Mouse (Mus musculus) urinary bladder, postnatal 25 days (tissue): ENCODE data around the gene St3gal2.
"Not testable (repeated sequence)": the region's sequence is repeated elsewhere in the genome, so short reads cannot be mapped to it uniquely, and the experiment has no call there.

Source experiments
- DNase-seq: peaks from one replicate; pipeline ENCODE4 v3.0.0; 2022; ENCODE audit warnings: low spot score

St3gal2 gene

DNA sequence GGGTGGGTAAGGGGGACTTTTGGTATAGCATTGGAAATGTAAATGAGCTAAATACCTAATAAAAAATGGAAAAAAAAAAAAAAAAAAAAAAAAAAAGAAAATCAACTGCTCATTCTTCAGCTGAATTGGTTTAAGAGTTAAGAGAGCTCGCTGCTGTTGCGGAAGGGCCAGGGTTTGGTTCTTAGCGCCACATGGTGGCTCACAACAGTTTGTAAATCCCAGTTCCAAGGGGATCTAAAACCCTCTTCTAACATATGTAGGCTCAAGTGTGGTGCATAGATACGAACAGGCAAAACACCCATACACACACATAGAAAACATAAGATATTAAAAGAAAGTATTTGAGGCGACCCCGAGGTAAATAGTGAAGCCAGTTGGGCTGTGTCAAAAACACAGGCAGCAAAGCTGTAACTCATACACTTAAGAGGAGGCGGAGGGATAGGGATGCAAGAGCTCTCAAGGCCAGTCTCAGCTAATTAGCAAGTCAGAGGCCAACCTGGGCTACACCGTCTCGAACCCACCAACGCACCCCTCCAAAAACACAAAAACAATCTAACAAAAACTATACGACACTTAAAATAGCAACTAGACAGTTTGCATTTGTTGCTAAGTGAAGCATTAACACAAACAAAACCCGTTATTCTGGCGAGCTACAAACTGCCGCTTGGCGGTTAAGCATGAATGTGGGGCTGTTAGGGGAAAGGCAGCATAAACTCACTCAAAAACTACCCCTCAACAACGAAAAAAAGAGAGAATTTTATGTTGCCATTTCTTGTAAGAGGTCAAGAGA is 77.1 kb downstream of the St3gal2 start:
- DNase-seq = no peak

DNA sequence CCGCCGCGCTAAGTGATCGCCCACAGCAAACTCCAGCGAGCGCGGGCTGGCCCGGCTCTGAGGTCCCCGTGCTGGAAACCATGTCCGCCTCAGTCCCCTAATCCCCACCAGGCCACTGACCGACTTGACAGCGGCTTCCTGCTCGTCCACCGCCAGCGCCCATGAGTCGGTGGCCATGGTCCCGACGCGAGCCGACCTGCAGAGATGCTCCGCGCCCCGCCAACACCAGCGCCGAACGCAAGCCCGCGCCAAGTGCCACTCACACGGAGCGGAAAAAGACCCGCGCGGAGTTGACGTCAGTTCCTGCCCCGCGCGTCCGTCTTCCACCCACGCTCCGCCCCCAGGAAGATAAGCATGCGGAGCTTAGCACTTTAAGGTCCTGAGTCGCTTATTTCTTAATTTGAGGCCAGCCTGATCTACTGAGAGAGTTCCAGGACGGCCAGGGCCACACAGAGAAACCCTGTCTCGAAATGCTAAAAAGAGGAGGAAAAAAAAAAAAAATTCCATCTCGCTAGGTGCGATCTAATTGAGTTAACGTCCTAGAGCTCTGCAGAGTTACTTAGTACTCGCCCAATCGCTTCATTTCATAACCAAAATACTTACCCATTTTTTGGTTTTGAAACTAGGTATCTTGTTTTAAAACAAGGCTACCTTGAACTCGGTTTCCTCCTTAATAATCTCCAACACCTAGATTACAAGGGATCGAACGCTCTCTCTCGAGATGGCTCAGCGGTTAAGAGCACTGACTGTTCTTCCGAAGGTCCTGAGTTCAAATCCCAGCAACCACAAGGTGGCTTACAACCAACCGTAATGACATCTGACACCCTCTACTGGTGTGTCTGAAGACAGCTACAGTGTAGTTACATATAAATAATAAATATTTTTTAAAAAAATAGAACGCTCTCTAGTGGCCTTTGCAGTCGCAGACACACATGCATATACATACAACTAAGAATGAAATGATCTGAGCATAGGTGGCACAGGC is 78.1 kb downstream of the St3gal2 start, which contains the start of gene Ddx19a:
Gene Ddx19a (minus strand): TSS at position 254 of the 985 bp plus-strand sequence.
- peak; percentile 86 for DNase-seq

DNA sequence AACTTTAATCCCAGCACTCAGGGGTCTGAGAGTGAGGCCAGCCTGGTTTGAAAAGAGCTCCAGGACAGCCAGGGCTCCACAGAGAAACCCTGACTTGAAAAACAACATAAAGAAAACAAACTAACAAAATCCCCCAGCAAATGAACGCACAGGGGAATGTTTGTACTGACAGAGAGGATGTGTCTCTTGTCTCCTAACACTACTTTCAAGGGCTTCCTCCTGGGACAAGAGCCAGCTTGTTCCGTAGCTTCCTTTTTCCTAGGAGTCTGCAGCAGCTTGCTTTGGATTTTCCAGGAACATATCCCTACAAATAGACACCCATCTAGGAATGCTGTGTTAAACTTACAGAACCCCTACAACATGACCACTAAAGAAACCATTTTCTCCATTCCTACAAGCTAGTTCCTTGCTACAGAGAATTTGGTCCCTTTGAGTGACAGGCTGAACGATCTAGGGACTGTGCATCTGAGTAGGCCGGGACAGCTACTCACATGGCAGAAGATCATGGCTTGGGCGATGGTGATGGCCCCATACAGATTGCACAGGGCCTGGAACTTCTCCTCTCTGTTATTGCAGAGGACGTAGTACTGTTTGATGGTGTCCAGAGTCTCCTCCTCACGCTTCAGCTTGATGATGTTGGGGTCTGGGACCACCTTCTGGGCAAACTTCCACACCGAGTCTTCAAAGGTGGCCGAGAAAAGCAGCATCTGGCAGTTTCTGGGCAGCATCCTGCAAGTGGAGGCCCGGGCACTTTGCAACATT is 90.7 kb downstream of the St3gal2 start:
- not testable (repeated sequence) for DNase-seq
